Mouse (Mus musculus) lung, postnatal 0 days (tissue): ENCODE measurements around the gene Dnm3. TPM values are rescaled to one million over a fixed set of nuclear protein-coding genes. Genes with fewer than 3 reads are reported as not detected.

Source experiments
- ATAC-seq: fragments of 200-750 bp; cut with Nextera tagmentation; 2 replicates; pipeline ENCODE4 v1.8.0; 2017; ENCODE audit warnings: moderate library complexity
- DNase-seq: peaks from one replicate; pipeline ENCODE4 v3.0.0-alpha.2; 2016; ENCODE audit warnings: low spot score
- H3K27ac ChIP-seq: fragments of 300-500 bp; sonication (generic); 2 replicates; pipeline ENCODE4 v1.5.1; 2014; ENCODE audit warnings: antibody characterized with exemption, mild to moderate bottlenecking, low read length, mixed read lengths
- H3K27me3 ChIP-seq: fragments of 300-500 bp; sonication (generic); replicated peaks from 2 replicates; pipeline ENCODE4 v1.6.1; 2014; ENCODE audit warnings: low read length, mixed read lengths; ENCODE audit not compliant: insufficient read depth
- H3K36me3 ChIP-seq: fragments of 300-500 bp; sonication (generic); 2 replicates; pipeline ENCODE4 v1.6.1; 2014; ENCODE audit warnings: low read length, mixed read lengths; ENCODE audit not compliant: insufficient read depth
- H3K4me1 ChIP-seq: fragments of 300-500 bp; sonication (generic); 2 replicates; pipeline ENCODE4 v1.6.1; 2014; ENCODE audit warnings: antibody characterized with exemption, low read depth, low read length, mixed read lengths; ENCODE audit not compliant: insufficient read depth
- H3K4me2 ChIP-seq: fragments of 300-500 bp; sonication (generic); replicated peaks from 2 replicates; pipeline ENCODE4 v1.6.1; 2014; ENCODE audit warnings: low read depth, mild to moderate bottlenecking, low read length, moderate library complexity, mixed read lengths
- H3K4me3 ChIP-seq: fragments of 300-500 bp; sonication (generic); 2 replicates; pipeline ENCODE4 v1.5.1; 2014; ENCODE audit warnings: low read depth, low read length
- H3K9ac ChIP-seq: fragments of 300-500 bp; sonication (generic); replicated peaks from 2 replicates; pipeline ENCODE4 v1.6.1; 2014; ENCODE audit warnings: low read depth, mild to moderate bottlenecking
- H3K9me3 ChIP-seq: fragments of 300-500 bp; sonication (generic); 2 replicates; pipeline ENCODE4 v1.6.1; 2016; ENCODE audit warnings: low read length, mixed read lengths
- CTCF ChIP-seq: IDR thresholded peaks from 2 replicates; pipeline ENCODE4 v1.5.1; 2016; ENCODE audit warnings: antibody characterized with exemption, mild to moderate bottlenecking
- EP300 ChIP-seq: IDR thresholded peaks from 2 replicates; pipeline ENCODE4 v1.6.1; 2016; ENCODE audit warnings: antibody characterized with exemption, mild to moderate bottlenecking, control low read depth
- WGBS: fragments of 180-500 bp; shearing (Covaris S2); extraction: QIAGEN DNeasy Blood & Tissue Kit; methylation state at CpG from one replicate; pipeline ENCODE4 v1.1.7; 2014; 5-methylcytosine and 5-hydroxymethylcytosine counted together
- polyA plus RNA-seq: library from polyadenylated mRNA; unstranded; fragments of >200 nt; fragmentation: Nextera tagmentation; extraction: Ambion mirVana; gene quantifications from 2 replicates; pipeline ENCODE4 v1.2.1, GENCODE M21; 2015

Dnm3 gene
- polyA plus RNA-seq, 1 experiment from 2014 or later = 3.4 TPM

GRCm38 (mm10) chr1:162016982-162017381 lies 460.9 kb downstream of the Dnm3 start:
- Histone ChIP-seq H3K27me3 (no peaks in the 10 kb centered on the region), H3K4me2 (no peak overlapping the region), H3K4me3 (no peak overlapping the region), H3K9ac (no peak overlapping the region), H3K9me3 (no peaks in the 10 kb centered on the region), H3K4me1 (peaks cover 7% of the 10 kb centered on the region; the same call in 1 of the 2 replicates), H3K27ac (no peak overlapping the region), H3K36me3 (no peaks in the 10 kb centered on the region)
- ATAC-seq = no peak
- 15% methylated on average over 7 of the region's 7 CpGs for WGBS
- TF ChIP-seq EP300 (no peak), CTCF (no peak)
- DNase-seq = no peak

- peak; percentile 41 for DNase-seq
- Histone ChIP-seq H3K9ac (no peak overlapping the region), H3K27me3 (no peaks in the 10 kb centered on the region), H3K9me3 (no peaks in the 10 kb centered on the region), H3K36me3 (no peaks in the 10 kb centered on the region), H3K4me2 (no peak overlapping the region), H3K4me3 (no peak overlapping the region), H3K4me1 (peaks cover 7% of the 10 kb centered on the region; the same call in 1 of the 2 replicates), H3K27ac (no peak overlapping the region)
- 40% methylated on average over 8 of the region's 8 CpGs for WGBS
- no peak for TF ChIP-seq CTCF
- TF ChIP-seq EP300 = no peak
- ATAC-seq = peak; percentile 56; the same call in 1 of the 2 replicates
Measured at GRCm38 (mm10) chr1:162015247-162015862, 462.5 kb downstream of the Dnm3 start.

GRCm38 (mm10) chr1:162013561-162013960 lies 464.3 kb downstream of the Dnm3 start:
- Histone ChIP-seq H3K27me3 (no peaks in the 10 kb centered on the region), H3K4me3 (no peak overlapping the region), H3K4me1 (peaks cover 7% of the 10 kb centered on the region; the same call in 1 of the 2 replicates), H3K9me3 (no peaks in the 10 kb centered on the region), H3K36me3 (no peaks in the 10 kb centered on the region), H3K4me2 (no peak overlapping the region), H3K27ac (no peak overlapping the region), H3K9ac (no peak overlapping the region)
- TF ChIP-seq CTCF (no peak), EP300 (no peak)
- 31% methylated on average over 4 of the region's 4 CpGs for WGBS
- DNase-seq = no peak
- ATAC-seq = no peak

- Histone ChIP-seq H3K36me3 (no peaks in the 10 kb centered on the region), H3K4me3 (no peak overlapping the region), H3K27me3 (no peaks in the 10 kb centered on the region), H3K9me3 (no peaks in the 10 kb centered on the region), H3K27ac (no peak overlapping the region), H3K4me1 (no peaks in the 10 kb centered on the region; the same call in 1 of the 2 replicates), H3K9ac (no peak overlapping the region), H3K4me2 (no peak overlapping the region)
- no peak for DNase-seq
- ATAC-seq = no peak
- TF ChIP-seq CTCF = no peak
- TF ChIP-seq EP300 = no peak
- 72% methylated on average over 16 of the region's 16 CpGs for WGBS
Measured at GRCm38 (mm10) chr1:162011523-162012245, 466.1 kb downstream of the Dnm3 start.

GRCm38 (mm10) chr1:162009086-162009485 lies 468.7 kb downstream of the Dnm3 start:
- 55% methylated on average over 8 of the region's 8 CpGs for WGBS
- peaks cover 10% of the 10 kb centered on the region; the same call in 1 of the 2 replicates for H3K4me1 ChIP-seq
- no peak overlapping the region for H3K9ac ChIP-seq
- no peak overlapping the region for H3K4me2 ChIP-seq
- H3K36me3 ChIP-seq = no peaks in the 10 kb centered on the region
- H3K9me3 ChIP-seq = no peaks in the 10 kb centered on the region
- DNase-seq (no peak), ATAC-seq (no peak)
- no peak overlapping the region for H3K27ac ChIP-seq
- no peaks in the 10 kb centered on the region for H3K27me3 ChIP-seq
- H3K4me3 ChIP-seq = no peak overlapping the region
- TF ChIP-seq EP300 (no peak), CTCF (no peak)

GRCm38 (mm10) chr1:162008631-162009067 lies 469.2 kb downstream of the Dnm3 start:
- Histone ChIP-seq H3K36me3 (no peaks in the 10 kb centered on the region), H3K9ac (no peak overlapping the region), H3K9me3 (no peaks in the 10 kb centered on the region), H3K4me1 (peaks cover 11% of the 10 kb centered on the region; the same call in 1 of the 2 replicates), H3K4me2 (no peak overlapping the region), H3K27ac (no peak overlapping the region), H3K27me3 (no peaks in the 10 kb centered on the region), H3K4me3 (no peak overlapping the region)
- DNase-seq (no peak), ATAC-seq (no peak)
- TF ChIP-seq EP300 (no peak), CTCF (no peak)
- WGBS = 17% methylated on average over 8 of the region's 8 CpGs
